Mouse (Mus musculus) lung, postnatal 0 days (tissue): ENCODE data around the gene Dbt.

ENCODE experiments used
- CTCF ChIP-seq: IDR thresholded peaks from 2 replicates; pipeline ENCODE4 v1.5.1; 2016; ENCODE audit warnings: antibody characterized with exemption, mild to moderate bottlenecking
- EP300 ChIP-seq: IDR thresholded peaks from 2 replicates; pipeline ENCODE4 v1.6.1; 2016; ENCODE audit warnings: antibody characterized with exemption, mild to moderate bottlenecking, control low read depth

GRCm38 (mm10) chr3:116563095-116563492 is 50.2 kb downstream of the Dbt start:
- no peak for TF ChIP-seq CTCF
- no peak for TF ChIP-seq EP300
